Mouse (Mus musculus) left cerebral cortex, postnatal 4 days (tissue): ENCODE measurements around the gene Npr1. TPM values are rescaled to one million over a fixed set of nuclear protein-coding genes. Genes with fewer than 3 reads are reported as not detected.

Experiments used
- DNase-seq: peaks from one replicate; pipeline ENCODE4 v3.0.0-alpha.2; 2022
- intact Hi-C: fragments of 180-260 bp; cut with DNase I; formaldehyde crosslinking; loops from one replicate; pipeline ENCODE4 v1.15.1; 2025
- total RNA-seq, 2 experiments: library from RNA; stranded (reverse); gene quantifications; 2 replicates each; pipeline ENCODE4 v1.2.3; 2021

The Npr1 gene
- total RNA-seq, 2 experiments from 2014 or later = 3.1 to 3.8 TPM

GRCm38 (mm10) chr3:90488576-90488975 lies 22.9 kb upstream of the Npr1 start:
- no peak for DNase-seq
- intact Hi-C loops = no loop called here

GRCm38 (mm10) chr3:90486998-90487397 lies 21.3 kb upstream of the Npr1 start:
- intact Hi-C loops = no loop called here
- DNase-seq = no peak

- peak; percentile 97 for DNase-seq
- intact Hi-C loops = loop anchor here (5.0 kb wide), 1 partner anchor 44 kb away; the partner anchor contains the start of gene Ints3
These were observed 10.4 kb upstream of the Npr1 start, which contains the start of gene Ilf2 for GRCm38 (mm10) chr3:90475831-90476611. TSS of gene Ilf2 (plus strand) at chr3:90476126.

- intact Hi-C loops = loop anchor here (5.0 kb wide), 1 partner anchor 43 kb away; the partner anchor contains the start of gene Ints3
- DNase-seq = no peak
These were observed 9.6 kb upstream of the Npr1 start for GRCm38 (mm10) chr3:90475151-90475830.

- intact Hi-C loops = no loop called here
- peak; percentile 28 for DNase-seq
These were observed 6.5 kb upstream of the Npr1 start for GRCm38 (mm10) chr3:90472213-90472612.

GRCm38 (mm10) chr3:90467618-90468300 lies 2.1 kb upstream of the Npr1 start:
- no peak for DNase-seq
- intact Hi-C loops = loop anchor here (5.0 kb wide), 2 partner anchors 40 to 55 kb away; no protein-coding TSS in a partner anchor

- intact Hi-C loops = loop anchor here (5.0 kb wide), 2 partner anchors 39 to 54 kb away; no protein-coding TSS in a partner anchor
- peak; percentile 39 for DNase-seq
These were observed 673 bp upstream of the Npr1 start for GRCm38 (mm10) chr3:90466311-90466766.

GRCm38 (mm10) chr3:90465081-90465685 lies 483 bp downstream of the Npr1 start:
- intact Hi-C loops = loop anchor here (5.0 kb wide), 2 partner anchors 38 to 53 kb away; no protein-coding TSS in a partner anchor
- DNase-seq = peak; percentile 23

- DNase-seq = no peak
- intact Hi-C loops = loop anchor here (5.0 kb wide), 2 partner anchors 37 to 52 kb away; no protein-coding TSS in a partner anchor
These were observed 1.1 kb downstream of the Npr1 start for GRCm38 (mm10) chr3:90464552-90465080.

- DNase-seq = no peak
- intact Hi-C loops = no loop called here
These were observed 3.1 kb downstream of the Npr1 start for GRCm38 (mm10) chr3:90462579-90462978.

- intact Hi-C loops = no loop called here
- DNase-seq = no peak
These were observed 3.7 kb downstream of the Npr1 start for GRCm38 (mm10) chr3:90461935-90462334.

GRCm38 (mm10) chr3:90460315-90460714 lies 5.4 kb downstream of the Npr1 start:
- DNase-seq = no peak
- intact Hi-C loops = no loop called here

- intact Hi-C loops = no loop called here
- DNase-seq = no peak
These were observed 5.9 kb downstream of the Npr1 start for GRCm38 (mm10) chr3:90459727-90460126.

- DNase-seq = no peak
- intact Hi-C loops = no loop called here
These were observed 10.7 kb downstream of the Npr1 start for GRCm38 (mm10) chr3:90454931-90455330.

- DNase-seq = no peak
- intact Hi-C loops = no loop called here
These were observed 14.1 kb downstream of the Npr1 start for GRCm38 (mm10) chr3:90451396-90452095.

- intact Hi-C loops = no loop called here
- DNase-seq = no peak
These were observed 14.8 kb downstream of the Npr1 start for GRCm38 (mm10) chr3:90450874-90451273.

GRCm38 (mm10) chr3:90448626-90449025 lies 17.0 kb downstream of the Npr1 start:
- intact Hi-C loops = no loop called here
- DNase-seq = no peak

GRCm38 (mm10) chr3:90447123-90447494 lies 18.6 kb downstream of the Npr1 start:
- intact Hi-C loops = no loop called here
- DNase-seq = no peak

GRCm38 (mm10) chr3:90446389-90447122 lies 19.1 kb downstream of the Npr1 start:
- peak; percentile 87 for DNase-seq
- intact Hi-C loops = no loop called here
